Mouse (Mus musculus) lung, postnatal 0 days (tissue): ENCODE measurements around the gene Srsf4.

Experiments used
- CTCF ChIP-seq: IDR thresholded peaks from 2 replicates; pipeline ENCODE4 v1.5.1; 2016; ENCODE audit warnings: antibody characterized with exemption, mild to moderate bottlenecking
- EP300 ChIP-seq: IDR thresholded peaks from 2 replicates; pipeline ENCODE4 v1.6.1; 2016; ENCODE audit warnings: antibody characterized with exemption, mild to moderate bottlenecking, control low read depth

- no peak; the same call in 1 of the 2 replicates for TF ChIP-seq EP300
- TF ChIP-seq CTCF: no peak
Observed at GRCm38 (mm10) chr4:131873293-131874168, at the start of gene Srsf4.
